Mouse (Mus musculus) liver, adult 2 months (tissue): ENCODE measurements around the gene Smc1b. TPM values are rescaled to one million over a fixed set of nuclear protein-coding genes. Genes with fewer than 3 reads are reported as not detected.
A peak's percentile ranks its signal among the peaks of the same experiment; 100 is the strongest.

Source experiments
- DNase-seq: peaks from one replicate; pipeline ENCODE4 v3.0.0-alpha.2; 2011; ENCODE audit warnings: low read depth, low spot score; ENCODE audit errors: extremely low read depth
- H3K27ac ChIP-seq: fragments of 200-500 bp; replicated peaks from 2 replicates; pipeline ENCODE4 v1.5.1; 2012; ENCODE audit warnings: low read depth, mild to moderate bottlenecking, control low read depth, inconsistent platforms, low read length; ENCODE audit not compliant: insufficient read depth
- H3K27me3 ChIP-seq: fragments of 200-500 bp; 2 replicates; pipeline ENCODE4 v1.6.1; 2012; ENCODE audit warnings: mild to moderate bottlenecking, moderate library complexity, low read length, inconsistent platforms; ENCODE audit not compliant: control insufficient read depth, insufficient read depth
- H3K36me3 ChIP-seq: fragments of 200-500 bp; 2 replicates; pipeline ENCODE4 v1.6.1; 2012; ENCODE audit warnings: low read length, inconsistent platforms; ENCODE audit not compliant: control insufficient read depth, insufficient read depth
- H3K4me1 ChIP-seq: fragments of 200-500 bp; 2 replicates; pipeline ENCODE4 v1.6.1; 2011; ENCODE audit warnings: low read length; ENCODE audit not compliant: control insufficient read depth, insufficient read depth
- H3K4me3 ChIP-seq: fragments of 200-500 bp; 2 replicates; pipeline ENCODE4 v1.5.1; 2011; ENCODE audit warnings: low read depth, mild to moderate bottlenecking, control low read depth, low read length, moderate library complexity; ENCODE audit not compliant: insufficient read depth
- H3K79me2 ChIP-seq: fragments of 200-500 bp; 2 replicates; pipeline ENCODE4 v1.6.1; 2012; ENCODE audit warnings: inconsistent platforms, mild to moderate bottlenecking, low read length, moderate library complexity; ENCODE audit not compliant: control insufficient read depth, insufficient read depth
- H3K9ac ChIP-seq: fragments of 200-500 bp; 2 replicates; pipeline ENCODE4 v1.6.1; 2012; ENCODE audit warnings: low read depth, mild to moderate bottlenecking, control low read depth, inconsistent platforms, low read length
- CTCF ChIP-seq: fragments of 200-500 bp; IDR thresholded peaks from 2 replicates; pipeline ENCODE4 v1.5.1; 2011; ENCODE audit warnings: low read depth, low read length, control low read depth
- POLR2A ChIP-seq: fragments of 200-500 bp; IDR thresholded peaks from 2 replicates; pipeline ENCODE4 v1.6.1; 2011; ENCODE audit warnings: low read length, control low read depth; ENCODE audit not compliant: insufficient read depth; ENCODE audit errors: extremely low read depth
- WGBS: fragments of 180-500 bp; shearing (Covaris S2); methylation state at CpG from one replicate; pipeline ENCODE4 v1.1.7; 2018; 5-methylcytosine and 5-hydroxymethylcytosine counted together
- polyA plus RNA-seq: library from polyadenylated mRNA; depleted of rRNA; stranded (reverse); fragments of >200 nt; gene quantifications from 2 replicates; pipeline ENCODE4 v1.2.3, GENCODE M21; 2012
- total RNA-seq: library from RNA; depleted of rRNA; stranded (reverse); fragments of >200 nt; gene quantifications from 2 replicates; pipeline ENCODE4 v1.2.3, GENCODE M21; 2014

The Smc1b gene
- total and polyA plus RNA-seq, 2 experiments: 0.01 to 2.5 TPM

DNA sequence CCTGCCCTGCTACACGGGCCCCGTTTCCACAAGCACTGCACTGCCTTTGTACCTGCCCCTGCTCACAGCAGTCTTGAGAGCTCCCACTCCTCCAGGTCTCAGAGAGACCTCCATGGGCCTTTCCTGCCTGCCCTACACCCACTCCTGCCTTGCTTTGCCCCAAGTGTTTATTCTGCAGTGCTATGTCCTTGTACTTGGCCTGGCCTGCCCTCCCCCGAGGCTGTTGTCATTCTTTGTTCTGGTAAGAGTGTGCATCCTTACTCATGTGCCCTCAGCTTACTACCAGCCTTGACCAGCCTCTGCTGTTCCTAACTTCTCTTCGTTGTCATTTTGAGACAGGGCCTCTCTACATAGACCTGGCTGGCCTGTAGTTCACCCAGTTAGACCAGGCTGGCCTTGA lies 83.9 kb downstream of the Smc1b start:
- H3K27me3 ChIP-seq: no peaks in the 10 kb centered on the region
- 84% methylated on average over 4 of the region's 4 CpGs for WGBS

DNA sequence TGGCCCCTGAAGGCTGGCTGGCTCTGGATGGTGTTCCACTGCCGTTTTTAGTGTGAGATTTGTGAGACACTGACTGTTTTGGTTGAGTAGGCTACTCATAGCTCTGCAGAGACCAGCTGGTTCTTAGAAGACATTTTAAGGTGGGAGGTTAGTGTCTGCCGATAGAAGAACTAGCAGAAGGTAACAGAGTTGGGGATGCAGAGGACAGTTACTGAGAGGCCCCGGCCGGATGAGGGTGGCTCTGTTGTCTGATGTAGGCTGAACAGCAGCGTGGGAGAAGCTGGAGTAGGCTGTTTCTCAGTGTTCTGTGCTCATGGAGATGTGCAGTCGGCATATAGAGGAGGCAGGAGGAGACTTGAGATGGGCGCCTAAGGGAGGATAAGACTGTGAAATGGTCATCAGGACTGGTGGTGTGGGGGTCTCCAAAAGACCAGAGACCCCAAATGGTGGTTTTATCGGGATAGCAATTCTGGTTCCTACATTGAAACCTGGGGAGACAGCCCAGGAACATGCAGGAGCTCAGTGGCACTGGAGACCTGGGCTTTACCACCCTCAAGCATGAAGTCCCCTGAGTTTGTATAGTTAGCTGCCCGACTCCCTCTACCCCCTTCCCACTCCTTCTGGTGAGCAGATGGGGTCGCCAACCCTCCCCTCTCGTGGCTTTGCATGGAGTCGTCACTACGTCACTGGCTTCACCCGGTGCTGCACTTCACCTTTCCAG lies 85.4 kb downstream of the Smc1b start:
- H3K36me3 ChIP-seq: no peaks in the 10 kb centered on the region; the same call in 1 of the 2 replicates
- H3K4me1 ChIP-seq: no peaks in the 10 kb centered on the region
- 95% methylated on average over 14 of the region's 14 CpGs for WGBS
- H3K79me2 ChIP-seq: no peaks in the 10 kb centered on the region
- no peak overlapping the region for H3K27ac ChIP-seq
- DNase-seq: no peak
- no peak overlapping the region for H3K4me3 ChIP-seq
- H3K27me3 ChIP-seq: no peaks in the 10 kb centered on the region
- H3K9ac ChIP-seq: no peak overlapping the region
- TF ChIP-seq CTCF: no peak
- TF ChIP-seq POLR2A: no peak

More for the DNA sequence above, 83.9 kb downstream of the Smc1b start:
- no peak for DNase-seq
- TF ChIP-seq CTCF: no peak
- no peak for TF ChIP-seq POLR2A
- Histone ChIP-seq H3K9ac (no peak overlapping the region), H3K79me2 (no peaks in the 10 kb centered on the region), H3K4me1 (no peaks in the 10 kb centered on the region), H3K27ac (no peak overlapping the region), H3K36me3 (no peaks in the 10 kb centered on the region; the same call in 1 of the 2 replicates), H3K4me3 (no peak overlapping the region)

DNA sequence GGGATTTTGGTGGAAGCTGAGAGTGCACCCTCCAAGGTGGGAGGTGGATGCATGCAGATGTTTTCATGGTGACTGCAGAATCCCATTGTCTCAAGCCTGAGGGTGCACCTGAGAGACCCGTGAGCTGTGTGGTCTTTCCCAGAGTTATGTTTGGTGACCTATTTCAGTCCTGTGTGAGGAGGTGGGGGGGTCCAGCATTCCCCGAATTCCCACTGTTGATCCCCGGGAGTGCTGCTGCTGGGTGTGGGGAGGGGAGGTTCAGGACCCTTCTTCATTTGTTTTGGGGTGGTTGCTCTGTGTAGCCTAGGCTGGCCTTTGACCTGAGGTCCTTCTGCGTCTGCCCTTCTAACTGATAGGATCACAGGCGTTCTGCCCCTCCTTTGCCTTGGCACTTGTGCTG lies 88.0 kb downstream of the Smc1b start:
- TF ChIP-seq CTCF (no peak), POLR2A (no peak)
- 90% methylated on average over 5 of the region's 5 CpGs for WGBS
- DNase-seq: no peak

DNA sequence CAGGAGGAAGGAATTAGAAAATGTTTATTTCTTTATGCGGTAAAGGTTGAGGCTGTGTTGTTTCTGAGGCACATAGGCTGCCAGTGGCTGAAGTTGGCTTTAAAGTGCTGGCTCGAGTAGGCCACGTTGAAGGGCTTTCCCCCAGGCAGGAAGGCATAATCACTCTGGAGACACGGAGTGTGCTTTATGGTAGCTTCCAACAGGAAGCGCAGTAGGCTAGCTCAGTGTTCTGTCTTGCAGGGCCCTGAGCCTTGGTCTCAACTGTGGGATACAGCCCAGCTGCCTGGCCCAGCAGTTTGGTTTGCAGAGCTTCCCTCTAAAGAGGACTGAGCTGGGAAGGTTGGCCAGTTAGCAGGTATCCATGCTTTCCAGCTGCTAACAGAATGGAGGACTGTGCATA lies 88.6 kb downstream of the Smc1b start:
- Histone ChIP-seq H3K36me3 (no peaks in the 10 kb centered on the region), H3K9ac (no peak overlapping the region), H3K4me3 (no peak overlapping the region), H3K27ac (no peak overlapping the region), H3K4me1 (no peaks in the 10 kb centered on the region), H3K79me2 (no peaks in the 10 kb centered on the region), H3K27me3 (no peaks in the 10 kb centered on the region)
- TF ChIP-seq POLR2A (no peak), CTCF (no peak)
- no peak for DNase-seq
- 71% methylated on average over 5 of the region's 5 CpGs for WGBS

More for the DNA sequence above, 88.0 kb downstream of the Smc1b start:
- Histone ChIP-seq H3K9ac (no peak overlapping the region), H3K27ac (no peak overlapping the region), H3K4me1 (no peaks in the 10 kb centered on the region), H3K36me3 (no peaks in the 10 kb centered on the region; the same call in 1 of the 2 replicates), H3K27me3 (no peaks in the 10 kb centered on the region), H3K79me2 (no peaks in the 10 kb centered on the region), H3K4me3 (no peak overlapping the region)

DNA sequence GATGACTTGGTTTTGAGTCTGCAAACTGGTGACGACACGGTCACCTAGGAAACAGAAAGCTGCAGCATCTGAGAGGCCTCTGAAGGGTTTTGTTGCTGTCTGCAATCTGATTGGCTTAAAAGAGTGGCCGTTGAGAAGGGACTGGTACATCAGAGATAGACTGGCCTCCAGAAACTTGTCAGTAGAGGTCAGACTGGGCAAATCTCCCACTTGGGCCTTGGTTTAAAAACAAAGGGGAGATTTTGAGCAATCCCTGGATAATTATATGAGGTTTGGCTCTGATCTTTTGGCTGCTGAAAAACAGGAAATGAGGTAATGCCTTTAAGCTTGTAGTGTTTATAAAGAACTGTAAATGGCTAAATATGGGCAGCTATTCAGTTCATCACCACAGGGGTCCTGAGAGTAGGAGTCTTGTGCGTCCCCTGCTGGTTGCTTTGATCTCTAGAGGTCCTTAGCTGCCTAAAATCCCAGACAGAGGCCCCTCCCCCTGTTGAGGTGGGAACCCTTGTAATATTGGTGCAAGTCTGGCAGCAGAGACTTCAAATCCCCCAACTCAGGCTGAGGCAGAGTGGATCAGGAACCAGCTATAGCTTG lies 89.3 kb downstream of the Smc1b start:
- H3K27me3 ChIP-seq: no peaks in the 10 kb centered on the region
- DNase-seq: peak; percentile 30
- H3K79me2 ChIP-seq: no peaks in the 10 kb centered on the region
- H3K9ac ChIP-seq: no peak overlapping the region
- H3K27ac ChIP-seq: 0 out of 2 replicates have a peak overlapping the region, but pooled peaks have one; percentile 29
- TF ChIP-seq POLR2A: no peak
- peak; percentile 33; the same call in 1 of the 2 replicates for TF ChIP-seq CTCF
- H3K36me3 ChIP-seq: no peaks in the 10 kb centered on the region
- no peak overlapping the region for H3K4me3 ChIP-seq
- WGBS: 46% methylated on average over 4 of the region's 4 CpGs
- no peaks in the 10 kb centered on the region for H3K4me1 ChIP-seq
